Mouse (Mus musculus): ENCODE data around the gene Lrguk.

DNA sequence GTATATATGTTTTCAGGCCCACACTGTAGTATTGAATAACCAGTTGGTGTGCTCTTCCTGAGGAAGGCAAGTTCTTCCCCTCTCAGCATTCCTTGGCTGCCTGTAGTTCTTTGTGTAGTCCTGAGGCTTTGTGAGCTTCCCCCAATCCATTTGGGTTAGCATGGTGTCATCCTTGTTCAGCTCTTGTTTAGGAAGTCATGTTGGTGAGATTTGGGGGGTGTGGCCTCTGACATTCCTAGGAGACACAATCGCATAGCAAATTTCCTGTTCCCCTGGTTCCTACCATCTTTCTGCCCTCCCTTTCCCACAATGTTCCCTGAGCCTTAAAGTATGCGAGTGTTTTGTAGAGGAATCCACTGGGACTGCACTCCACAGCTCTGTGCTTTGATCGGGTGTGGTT, 154.1 kb downstream of the Lrguk start:
- no peak for TF ChIP-seq POLR2A (IDR thresholded peaks at IDR 0.05; ENCODE audit: control insufficient read depth, extremely low read depth, insufficient read depth, low read length, poor library complexity)
- no peak for TF ChIP-seq CTCF (IDR thresholded peaks at IDR 0.05; ENCODE audit: borderline replicate concordance, control insufficient read depth, extremely low read depth, insufficient read depth, low read length, poor library complexity)
